ENCODE assay signal across 8 mouse cellular contexts in genomic region chrX:12761626-12762333, GRCm38 (mm10). TPM values are rescaled to one million over a fixed set of nuclear protein-coding genes. Genes with fewer than 3 reads are reported as not detected.
DNase-seq lines count a peak whose midpoint lies in the region; ATAC-seq and TF ChIP-seq lines count a peak whose summit lies in the region.

Gene Med14, minus strand, starts transcription at chrX:12762073.

- H3K27me3 ChIP-seq in cerebellum, adult 2 months (ENCODE audit: control insufficient read depth, insufficient read depth, low read length): no peaks in the 10 kb centered on the region
- no peaks in the 10 kb centered on the region for H3K27me3 ChIP-seq in forebrain, postnatal 0 days (ENCODE audit: insufficient read depth, low read length)
- no peaks in the 10 kb centered on the region for H3K27me3 ChIP-seq in lung, embryonic 14.5 days (ENCODE audit: insufficient read depth, low read length)

- peak; percentile 63 for TF ChIP-seq POLR2A in cerebellum, adult 2 months (IDR thresholded peaks at IDR 0.05; ENCODE audit: borderline replicate concordance, insufficient read depth, low read length)

- peak within 1 kb of the TSS; percentile 97 for H3K27ac ChIP-seq in cerebellum, adult 2 months (ENCODE audit: insufficient read depth, low read length)
- H3K27ac ChIP-seq in forebrain, postnatal 0 days (ENCODE audit: low read depth, low read length): peak within 1 kb of the TSS; percentile 94
- H3K27ac ChIP-seq in lung, embryonic 14.5 days (ENCODE audit: low read depth): peak within 1 kb of the TSS; percentile 98

- no peaks in the 10 kb centered on the region for H3K4me1 ChIP-seq in cerebellum, adult 2 months (ENCODE audit: control insufficient read depth, insufficient read depth, low read length)
- no peaks in the 10 kb centered on the region for H3K4me1 ChIP-seq in forebrain, postnatal 0 days (ENCODE audit: insufficient read depth)
- no peaks in the 10 kb centered on the region; the same call in 1 of the 2 replicates for H3K4me1 ChIP-seq in lung, embryonic 14.5 days (ENCODE audit: insufficient read depth)

- peak; percentile 93 for ATAC-seq in forebrain, postnatal 0 days
- ATAC-seq in lung, embryonic 14.5 days (ENCODE audit: insufficient read depth): peak; percentile 99
- ATAC-seq in neutrophil, adult 5-6 weeks (ENCODE audit: extremely low read depth, insufficient number of reproducible peaks, low FRiP score, poor library complexity, severe bottlenecking): peak; percentile 91

- peak within 1 kb of the TSS; percentile 68 for H3K9ac ChIP-seq in forebrain, postnatal 0 days
- peak within 1 kb of the TSS; percentile 74 for H3K9ac ChIP-seq in lung, embryonic 14.5 days

- peak within 1 kb of the TSS; percentile 51 for H3K4me2 ChIP-seq in forebrain, postnatal 0 days (ENCODE audit: low read depth)
- peak within 1 kb of the TSS; percentile 65 for H3K4me2 ChIP-seq in lung, embryonic 14.5 days

- DNase-seq in MEL-GATA-1-ER (ENCODE audit: extremely low read depth, low read depth): peak; percentile 88
- DNase-seq in cerebellum, adult 2 months: peak; percentile 90 to 92
- DNase-seq in forebrain, postnatal 0 days: peak; percentile 92
- peak; percentile 79 to 91 for DNase-seq in heart, postnatal 36 days
- peak; percentile 75 to 78 for DNase-seq in layer of hippocampus, adult 8-10 months (ENCODE audit: low spot score in 2 of 2)
- DNase-seq in lung, embryonic 14.5 days: peak; percentile 90
- peak; percentile 87 for DNase-seq in testis, postnatal 14 days (ENCODE audit: low spot score)

- H3K9me3 ChIP-seq in forebrain, postnatal 0 days (ENCODE audit: low read length): no peaks in the 10 kb centered on the region
- H3K9me3 ChIP-seq in lung, embryonic 14.5 days (ENCODE audit: low read depth, low read length): no peaks in the 10 kb centered on the region

- 6% methylated on average over 44 of the region's 79 CpGs for WGBS in cerebellum, adult 2 months
- 28% methylated on average over 59 of the region's 79 CpGs for WGBS in forebrain, postnatal 0 days
- WGBS in lung, embryonic 14.5 days: 1% methylated on average over 39 of the region's 79 CpGs

- H3K36me3 ChIP-seq in forebrain, postnatal 0 days (ENCODE audit: insufficient read depth): no peaks in the 10 kb centered on the region
- no peaks in the 10 kb centered on the region for H3K36me3 ChIP-seq in lung, embryonic 14.5 days (ENCODE audit: insufficient read depth)

- H3K4me3 ChIP-seq in cerebellum, adult 2 months (replicated peaks; ENCODE audit: insufficient read depth, low read depth, low read length): peak within 1 kb of the TSS; percentile 73
- H3K4me3 ChIP-seq in forebrain, postnatal 0 days (ENCODE audit: low read depth, low read length): peak within 1 kb of the TSS; percentile 58
- peak within 1 kb of the TSS; percentile 61 for H3K4me3 ChIP-seq in lung, embryonic 14.5 days (ENCODE audit: low read depth, low read length)

- intact Hi-C loops in heart, postnatal 36 days (cut with DNase I): loop anchor here (2.0 to 10.0 kb wide), 3 partner anchors 81 to 523 kb away; partner anchors contain the start of genes 1810030O07Rik and Ddx3x

- TF ChIP-seq CTCF in cerebellum, adult 2 months (IDR thresholded peaks at IDR 0.05; ENCODE audit: borderline replicate concordance, insufficient read depth, low read depth, low read length): no peak
- TF ChIP-seq CTCF in forebrain, postnatal 0 days (IDR thresholded peaks at IDR 0.05; ENCODE audit: low read depth): peak; percentile 39
- no peak for TF ChIP-seq CTCF in lung, embryonic 14.5 days (IDR thresholded peaks at IDR 0.05; ENCODE audit: low read depth)

RNA-seq across cellular contexts. Expression of gene Med14, which starts in this region (rescaled TPM):
- 31.4 and 35.1 TPM in 2 replicates for polyA plus RNA-seq in cerebellum, adult 2 months (2012; rRNA removed)
- 23.6 and 31.8 TPM in 2 replicates for total RNA-seq in forebrain, postnatal 0 days (2014; rRNA removed)
- polyA plus RNA-seq in forebrain, postnatal 0 days (2015; fragmentation: Nextera tagmentation; extraction: Ambion mirVana): 7.2 and 9.2 TPM in 2 replicates
- 10 to 100 TPM; 22.6 to 29.3 TPM for total RNA-seq in heart, postnatal 36 days (2021)
- 10 to 100 TPM; 67.2 to 80.7 (median 70.9) TPM for total RNA-seq in layer of hippocampus, adult 8-10 months (2022)
- 21.0 and 22.6 TPM in 2 replicates for polyA plus RNA-seq in lung, embryonic 14.5 days (2014; fragmentation: Nextera tagmentation; extraction: Ambion mirVana)
- total RNA-seq in neutrophil, adult 5-6 weeks (2017): 25.3 and 25.4 TPM in 2 replicates

Comparison
In these comparisons a context has a peak if more than half of its experiments do, and no peak if none do; other contexts are left out.
1. Peak in every context shown above with its lines: DNase-seq, ATAC-seq, H3K4me3 ChIP-seq and H3K27ac ChIP-seq.